Mouse (Mus musculus) spleen, adult 2 months (tissue): ENCODE data around the gene Gpr171.

Experiments used
- CTCF ChIP-seq: fragments of 200-500 bp; IDR thresholded peaks from 2 replicates; pipeline ENCODE4 v1.5.1; 2011; ENCODE audit warnings: mild to moderate bottlenecking, inconsistent platforms; ENCODE audit not compliant: insufficient read depth, insufficient read length, insufficient replicate concordance; ENCODE audit errors: extremely low read depth
- POLR2A ChIP-seq: fragments of 200-500 bp; IDR thresholded peaks from 2 replicates; pipeline ENCODE4 v1.6.1; 2011; ENCODE audit warnings: low read depth, low read length, inconsistent platforms

DNA sequence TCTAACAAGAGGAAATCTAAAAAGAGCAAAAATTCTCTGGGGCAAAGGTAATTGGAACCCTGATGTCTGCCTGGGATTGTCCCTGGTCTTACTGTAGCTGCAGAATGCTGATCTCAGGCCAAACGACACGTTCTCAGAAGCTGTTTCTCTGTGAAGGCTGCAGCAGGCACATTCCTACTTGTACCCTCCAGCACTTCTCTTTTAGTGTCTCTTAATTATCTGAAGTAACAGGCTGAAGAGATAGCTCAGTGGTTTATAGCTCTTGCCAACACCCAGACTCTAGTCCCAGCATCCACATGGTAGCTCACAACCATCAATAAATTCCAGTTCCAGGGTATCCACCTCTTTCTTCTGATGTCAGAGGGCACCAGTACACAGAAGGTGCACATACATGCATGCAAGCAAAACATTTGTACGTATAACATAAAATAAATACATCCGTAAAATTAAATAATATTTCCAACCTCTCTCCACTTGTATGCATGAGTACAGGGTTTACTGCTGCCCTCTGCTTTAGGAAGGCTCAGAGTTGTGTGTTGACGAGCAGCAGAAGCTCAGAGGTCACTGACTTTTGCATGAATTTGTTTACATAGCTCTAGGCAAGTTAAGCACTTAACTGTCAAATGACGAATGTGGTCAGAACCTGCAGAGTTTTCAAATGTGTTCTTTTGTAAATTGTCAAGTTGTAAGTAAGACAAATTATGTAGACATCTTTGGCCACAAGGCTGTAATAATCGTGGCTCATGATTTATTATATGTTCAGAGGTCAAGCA, 24.3 kb upstream of the Gpr171 start:
- TF ChIP-seq POLR2A, result no peak
- TF ChIP-seq CTCF, result no peak
